Mouse (Mus musculus) liver, embryonic 14.5 days (tissue): ENCODE results near the gene Fbxo33. TPM values are rescaled to one million over a fixed set of nuclear protein-coding genes. Genes with fewer than 3 reads are reported as not detected.

ENCODE experiments used
- ATAC-seq: fragments of 200-750 bp; cut with Nextera tagmentation; 2 replicates; pipeline ENCODE4 v1.8.0; 2017; ENCODE audit warnings: moderate number of reproducible peaks, mild to moderate bottlenecking, moderate library complexity; ENCODE audit not compliant: insufficient read depth
- DNase-seq, 3 experiments: peaks; one replicate each; pipeline ENCODE4 v3.0.0-alpha.2; 2012 to 2013; ENCODE audit warnings: low read depth in 3 of 3, low spot score in 3 of 3
- H3K27ac ChIP-seq: fragments of 300-500 bp; sonication (generic); 2 replicates; pipeline ENCODE4 v1.5.1; 2014; ENCODE audit warnings: moderate library complexity, mild to moderate bottlenecking, control low read depth, inconsistent platforms
- H3K27me3 ChIP-seq: fragments of 300-500 bp; sonication (generic); 2 replicates; pipeline ENCODE4 v1.6.1; 2014; ENCODE audit warnings: mild to moderate bottlenecking, low read length, moderate library complexity; ENCODE audit not compliant: control insufficient read depth, insufficient read depth
- H3K36me3 ChIP-seq: fragments of 300-500 bp; sonication (generic); replicated peaks from 2 replicates; pipeline ENCODE4 v1.6.1; 2014; ENCODE audit warnings: low read depth; ENCODE audit not compliant: control insufficient read depth, insufficient read depth
- H3K4me1 ChIP-seq, 2 experiments: fragments of 200-500 bp in 1 of 2; fragments of 300-500 bp in 1 of 2; sonication (generic) in 1 of 2; replicated peaks; 2 replicates each; pipeline ENCODE4 v1.6.1; 2012 to 2014; ENCODE audit warnings: antibody characterized with exemption in 1 of 2, inconsistent platforms in 1 of 2, low read length in 1 of 2; ENCODE audit not compliant: control insufficient read depth in 2 of 2, insufficient read depth in 2 of 2
- H3K4me2 ChIP-seq: fragments of 300-500 bp; sonication (generic); 2 replicates; pipeline ENCODE4 v1.6.1; 2014; ENCODE audit warnings: low read depth, mild to moderate bottlenecking, control low read depth, moderate library complexity
- H3K4me3 ChIP-seq, 2 experiments: fragments of 200-500 bp in 1 of 2; fragments of 300-500 bp in 1 of 2; sonication (generic) in 1 of 2; 2 replicates each; pipeline ENCODE4 v1.5.1; 2012 to 2014; ENCODE audit warnings: low read depth in 2 of 2, low read length in 2 of 2, mild to moderate bottlenecking in 2 of 2, control low read depth in 1 of 2, inconsistent platforms in 1 of 2, moderate library complexity in 1 of 2; ENCODE audit not compliant: insufficient read depth in 1 of 2
- H3K9ac ChIP-seq: fragments of 300-500 bp; sonication (generic); replicated peaks from 2 replicates; pipeline ENCODE4 v1.6.1; 2014; ENCODE audit warnings: mild to moderate bottlenecking, control low read depth, moderate library complexity
- H3K9me3 ChIP-seq: fragments of 300-500 bp; sonication (generic); 2 replicates; pipeline ENCODE4 v1.6.1; 2016; ENCODE audit warnings: low read length, mixed read lengths; ENCODE audit not compliant: control insufficient read depth
- CTCF ChIP-seq: IDR thresholded peaks from 2 replicates; pipeline ENCODE4 v1.5.1; 2016; ENCODE audit warnings: antibody characterized with exemption, low read depth, control low read depth
- EP300 ChIP-seq: IDR thresholded peaks from 2 replicates; pipeline ENCODE4 v1.6.1; 2016; ENCODE audit warnings: antibody characterized with exemption, low read depth
- WGBS: fragments of 180-500 bp; shearing (Covaris S2); extraction: QIAGEN DNeasy Blood & Tissue Kit; methylation state at CpG from one replicate; pipeline ENCODE4 v1.1.7; 2014; ENCODE audit not compliant: insufficient replicate concordance; 5-methylcytosine and 5-hydroxymethylcytosine counted together
- polyA plus RNA-seq, 2 experiments: library from polyadenylated mRNA; depleted of rRNA in 1 of 2; stranded (reverse) in 1 of 2; unstranded in 1 of 2; fragments of >200 nt; fragmentation: Nextera tagmentation in 1 of 2; extraction: Ambion mirVana in 1 of 2; gene quantifications; 2 replicates each; pipeline versions ENCODE4 v1.2.1 to v1.2.3; 2012 to 2014

Gene Fbxo33
- polyA plus RNA-seq, 2 experiments = 7.7 to 11.1 TPM

DNA sequence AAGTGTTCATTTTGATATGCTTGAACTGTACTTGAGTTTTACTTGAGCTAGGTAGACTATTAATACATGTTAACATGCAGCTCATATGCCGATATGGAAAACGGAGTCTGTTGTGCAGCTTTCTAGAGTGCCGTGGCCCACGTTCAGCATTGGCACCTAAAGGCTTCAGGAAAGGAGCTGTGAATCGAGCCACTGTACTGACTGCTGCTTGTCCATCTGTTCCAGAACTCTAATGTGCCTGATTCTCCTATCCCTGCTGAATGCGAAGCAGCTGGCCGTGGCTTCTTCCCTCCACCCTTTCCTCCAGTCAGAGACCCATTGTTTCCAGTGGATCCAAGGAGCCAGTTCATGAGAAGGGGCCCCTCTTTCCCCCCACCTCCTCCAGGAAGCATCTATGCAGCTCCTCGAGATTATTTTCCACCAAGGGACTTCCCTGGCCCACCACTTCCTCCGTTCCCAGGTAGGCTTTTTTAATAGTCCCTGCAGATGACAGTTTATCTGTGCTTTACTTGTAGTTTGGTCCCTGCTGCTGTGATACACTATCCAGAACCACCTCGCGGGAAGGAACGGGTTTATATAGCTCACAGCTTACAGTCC is 31.3 kb downstream of the Fbxo33 start:
- Histone ChIP-seq H3K4me1 (no peaks in the 10 kb centered on the region), H3K4me2 (no peak overlapping the region), H3K36me3 (peaks cover 25% of the 10 kb centered on the region), H3K4me3 (no peak overlapping the region), H3K27me3 (no peaks in the 10 kb centered on the region), H3K9ac (no peak overlapping the region), H3K9me3 (no peaks in the 10 kb centered on the region), H3K27ac (no peak overlapping the region)
- DNase-seq (no peak), ATAC-seq (no peak)
- WGBS = 77% methylated on average over 12 of the region's 12 CpGs
- TF ChIP-seq EP300 = no peak
- no peak for TF ChIP-seq CTCF

DNA sequence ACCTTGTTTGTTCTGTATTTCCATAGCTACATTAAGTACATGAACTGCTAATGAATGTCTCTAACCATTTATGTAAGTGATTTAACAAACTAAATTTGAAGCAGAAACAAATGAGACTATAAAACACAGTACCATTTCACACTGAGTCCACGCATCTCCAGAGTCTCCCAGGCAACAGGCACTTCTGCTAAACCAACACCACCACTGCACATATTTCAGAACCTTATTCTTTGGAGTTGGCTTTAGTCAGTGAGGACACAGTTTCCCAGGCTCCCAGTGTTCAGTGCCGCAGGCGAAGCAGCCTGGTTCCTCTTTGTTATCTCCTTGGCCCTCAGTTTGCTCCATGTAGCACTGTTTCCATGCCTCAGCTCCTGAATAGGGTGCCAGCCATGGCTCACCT is 41.7 kb downstream of the Fbxo33 start:
- ATAC-seq (no peak), DNase-seq (no peak)
- Histone ChIP-seq H3K9ac (no peak overlapping the region), H3K4me3 (no peak overlapping the region), H3K36me3 (peaks cover 20% of the 10 kb centered on the region), H3K4me1 (no peaks in the 10 kb centered on the region), H3K4me2 (no peak overlapping the region), H3K27me3 (no peaks in the 10 kb centered on the region), H3K9me3 (no peaks in the 10 kb centered on the region), H3K27ac (no peak overlapping the region)
- 69% methylated on average over 3 of the region's 3 CpGs for WGBS
- TF ChIP-seq EP300 (no peak), CTCF (no peak)

GRCm38 (mm10) chr12:59169935-59170334 is 49.6 kb downstream of the Fbxo33 start:
- H3K36me3 ChIP-seq = peaks cover 17% of the 10 kb centered on the region
- ATAC-seq = no peak
- H3K9ac ChIP-seq = no peak overlapping the region
- H3K4me2 ChIP-seq = no peak overlapping the region
- WGBS = 75% methylated on average over 4 of the region's 4 CpGs
- no peak overlapping the region for H3K27ac ChIP-seq
- DNase-seq = no peak
- no peaks in the 10 kb centered on the region for H3K4me1 ChIP-seq
- no peaks in the 10 kb centered on the region for H3K9me3 ChIP-seq
- H3K27me3 ChIP-seq = no peaks in the 10 kb centered on the region
- no peak for TF ChIP-seq EP300
- no peak for TF ChIP-seq CTCF
- H3K4me3 ChIP-seq = no peak overlapping the region

DNA sequence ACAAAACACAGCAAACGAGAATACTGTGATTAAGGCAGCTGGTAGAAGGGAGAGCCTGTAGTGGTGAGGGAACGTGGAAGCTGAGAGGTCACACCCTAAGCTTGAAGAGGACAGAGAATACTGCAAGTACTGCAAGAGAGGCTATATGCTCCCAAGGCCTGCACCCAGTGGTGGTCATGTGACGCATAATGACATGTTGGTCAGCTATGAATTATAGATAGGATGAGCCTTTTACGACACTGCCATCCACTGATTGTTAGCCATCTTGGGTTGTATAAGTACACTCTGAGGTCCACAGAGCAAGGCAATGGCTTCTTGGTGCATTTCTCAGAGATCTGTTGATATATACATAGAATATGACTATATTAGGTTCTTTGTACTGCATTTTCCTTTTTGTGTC is 53.0 kb downstream of the Fbxo33 start:
- DNase-seq (no peak), ATAC-seq (no peak)
- H3K9me3 ChIP-seq = no peaks in the 10 kb centered on the region
- H3K27ac ChIP-seq = no peak overlapping the region
- 84% methylated on average over 4 of the region's 4 CpGs for WGBS
- H3K4me1 ChIP-seq = peaks cover 2 to 4% of the 10 kb centered on the region in 2 experiments; a peak in 1 of 4 replicates
- peaks cover 25% of the 10 kb centered on the region for H3K36me3 ChIP-seq
- no peak overlapping the region for H3K9ac ChIP-seq
- H3K27me3 ChIP-seq = no peaks in the 10 kb centered on the region
- no peak overlapping the region for H3K4me2 ChIP-seq
- no peak overlapping the region for H3K4me3 ChIP-seq
- no peak for TF ChIP-seq CTCF
- TF ChIP-seq EP300 = no peak

- H3K4me3 ChIP-seq = no peak overlapping the region
- DNase-seq (no peak), ATAC-seq (no peak)
- no peak overlapping the region for H3K27ac ChIP-seq
- H3K4me2 ChIP-seq = no peak overlapping the region
- no peak overlapping the region for H3K9ac ChIP-seq
- peaks cover 2 to 4% of the 10 kb centered on the region in 2 experiments; a peak in 1 of 4 replicates for H3K4me1 ChIP-seq
- TF ChIP-seq CTCF (no peak), EP300 (no peak)
- 33% methylated on average over 6 of the region's 6 CpGs for WGBS
- no peaks in the 10 kb centered on the region for H3K27me3 ChIP-seq
- no peaks in the 10 kb centered on the region for H3K9me3 ChIP-seq
- H3K36me3 ChIP-seq = peaks cover 19% of the 10 kb centered on the region
Measured at GRCm38 (mm10) chr12:59164522-59164921, 55.0 kb downstream of the Fbxo33 start.
